Mouse (Mus musculus): ENCODE results near the gene Adprhl2.

The Adprhl2 gene

DNA sequence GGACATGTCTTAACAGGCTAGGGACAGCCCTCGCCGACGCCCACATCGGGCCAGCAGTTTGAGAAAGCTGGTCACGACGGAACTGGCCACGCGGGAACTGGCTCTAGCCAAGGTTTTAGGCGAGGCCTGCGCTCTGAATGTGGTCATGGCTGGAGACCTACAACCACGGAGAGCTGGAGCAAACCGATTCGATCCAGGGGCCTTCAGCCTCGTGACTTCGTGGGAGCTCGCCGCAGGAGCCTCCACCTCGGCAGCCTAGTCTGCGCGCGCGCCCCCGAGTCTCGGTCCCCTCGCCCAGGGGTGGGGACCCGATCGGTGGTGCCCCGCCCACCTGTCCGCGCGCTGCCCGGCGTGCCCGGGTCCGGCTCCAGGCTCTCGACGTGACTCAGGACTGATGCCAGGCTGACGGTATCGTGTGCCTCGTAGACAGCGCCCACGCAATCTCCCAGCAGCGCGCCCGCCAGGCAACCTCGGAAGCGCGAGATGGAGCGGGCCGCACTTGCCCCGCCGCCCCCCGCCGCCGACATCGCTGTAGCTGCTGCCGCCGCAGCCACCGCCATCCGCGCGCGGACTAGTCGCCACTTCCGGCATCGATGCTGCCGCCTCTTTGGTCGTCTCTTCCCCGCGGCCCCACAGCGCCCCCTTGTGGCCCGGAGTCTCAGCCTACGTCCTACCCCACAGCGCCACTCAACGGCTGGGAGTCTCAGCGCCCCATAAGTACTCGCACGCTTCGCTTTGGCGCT is at the start of gene Adprhl2:
Gene Adprhl2 (minus strand): TSS at position 593 of the 743 bp plus-strand sequence.
- peak; percentile 89 for DNase-seq (ENCODE audit: low read depth, low spot score)

DNA sequence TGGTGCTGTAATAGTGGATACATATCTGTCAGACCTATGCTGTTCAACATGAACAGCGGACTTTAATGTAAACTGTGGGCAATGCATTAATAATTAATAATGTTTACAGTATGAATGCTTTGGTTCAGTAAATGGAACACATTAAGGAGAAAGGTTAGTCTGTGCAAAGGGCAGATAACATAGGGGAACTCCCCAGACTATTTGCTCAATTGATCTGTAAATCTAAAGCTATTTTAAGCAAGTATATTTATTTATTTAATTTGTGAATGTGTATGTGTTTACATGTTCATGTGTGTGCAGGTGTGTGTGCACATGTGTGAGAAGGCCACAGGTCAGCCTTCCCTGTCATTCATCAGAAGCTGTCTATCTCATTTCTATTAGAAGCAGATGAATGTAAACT is 38.6 kb upstream of the Adprhl2 start:
- DNase-seq (ENCODE audit: low read depth, low spot score): no peak

DNA sequence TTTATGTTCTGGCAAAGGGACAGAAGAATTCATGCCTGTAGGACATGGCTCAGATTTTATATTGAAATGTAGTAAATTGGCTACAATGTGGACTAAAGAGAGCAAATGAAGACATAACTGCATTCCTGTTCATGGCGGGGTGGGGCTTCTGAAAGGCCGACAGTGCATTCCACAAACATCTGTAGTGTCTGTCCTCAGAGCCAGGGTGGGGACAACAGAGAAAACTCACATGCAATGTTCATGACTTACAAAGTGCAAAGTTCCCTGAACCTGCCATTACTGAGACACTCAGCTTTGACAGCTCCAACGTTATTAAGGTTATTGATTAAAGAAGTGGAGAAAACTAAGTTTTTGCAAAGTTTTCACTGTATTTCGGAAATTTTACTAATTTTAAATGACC is 21.9 kb upstream of the Adprhl2 start:
- no peak for DNase-seq (ENCODE audit: low read depth, low spot score)

DNA sequence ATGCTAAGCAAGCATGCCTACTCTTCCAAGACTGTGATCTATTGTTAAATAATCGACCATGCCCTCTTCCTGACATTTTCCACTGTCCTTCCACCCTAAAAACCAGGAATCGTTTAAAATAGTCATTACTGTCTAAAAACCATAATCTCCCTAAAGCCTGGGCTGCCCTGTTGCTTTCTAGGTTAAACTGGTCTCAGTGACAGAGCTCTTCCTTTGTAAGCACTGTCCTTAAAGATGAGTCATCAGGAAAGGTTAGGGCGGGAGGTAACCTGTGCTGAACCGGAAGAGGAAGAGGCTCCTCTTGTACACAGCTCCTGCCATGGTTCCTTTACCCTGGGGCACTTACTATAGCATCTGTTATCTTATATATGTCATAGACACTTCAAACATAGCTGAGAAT is 18.0 kb upstream of the Adprhl2 start:
- no peak for DNase-seq (ENCODE audit: low read depth, low spot score)

DNA sequence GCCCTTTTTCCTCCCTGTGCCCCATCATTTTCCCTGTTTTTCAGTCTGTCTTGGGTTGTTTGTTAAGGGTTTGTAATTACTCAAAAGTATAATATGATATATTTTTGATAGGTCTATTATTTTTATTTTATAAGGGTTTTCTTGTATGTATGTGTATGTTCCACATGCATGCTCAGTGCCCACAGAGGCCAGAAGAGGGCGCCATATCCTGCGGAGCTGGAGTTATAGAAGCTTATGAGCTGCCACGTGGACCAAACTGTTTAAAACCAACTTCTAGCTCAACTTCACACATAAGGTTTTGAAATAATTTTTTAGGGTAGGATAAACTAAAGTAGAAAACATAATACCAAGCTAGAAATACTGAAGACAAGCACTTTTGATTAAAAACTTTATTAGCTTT is 10.9 kb upstream of the Adprhl2 start:
- no peak for DNase-seq (ENCODE audit: low read depth, low spot score)

DNA sequence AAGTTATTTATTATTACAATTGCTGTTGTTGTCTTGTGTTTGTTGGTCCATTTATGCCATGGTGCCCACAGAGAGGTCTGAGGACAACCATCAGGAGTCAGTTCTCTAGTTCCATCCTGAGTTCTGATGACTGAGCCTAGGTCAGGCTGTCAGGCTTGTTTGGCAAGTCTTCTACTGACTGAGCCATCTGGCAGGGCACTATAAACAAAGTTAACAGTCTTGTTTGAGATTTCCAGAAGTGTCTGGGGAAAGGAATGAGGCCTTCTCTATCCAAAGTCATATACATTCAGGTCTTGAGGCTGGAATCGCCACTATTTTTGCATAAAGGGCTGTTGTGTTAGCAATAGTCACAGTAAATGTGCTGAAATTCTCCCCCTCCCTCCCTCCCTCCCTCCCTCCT is 10.2 kb upstream of the Adprhl2 start:
- no peak for DNase-seq (ENCODE audit: low read depth, low spot score)

DNA sequence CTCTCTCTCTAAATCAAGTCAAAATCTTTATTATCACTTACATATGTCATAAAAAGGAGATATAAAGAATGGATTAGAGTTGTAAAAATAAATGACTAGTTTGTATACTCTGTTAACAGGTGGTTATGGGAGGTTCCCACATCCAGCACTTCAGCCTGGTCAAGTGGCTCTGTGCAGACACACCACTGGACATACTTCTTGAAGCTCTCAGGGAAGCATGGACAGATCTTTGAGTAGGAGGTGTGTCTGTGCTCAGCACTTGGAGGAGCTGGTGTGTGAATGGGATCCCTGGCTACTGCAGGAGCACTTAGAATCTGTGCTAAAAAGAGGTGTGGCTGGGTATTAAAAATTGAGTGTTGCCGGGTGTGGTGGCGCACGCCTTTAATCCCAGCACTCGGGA is 8.8 kb upstream of the Adprhl2 start:
- DNase-seq (ENCODE audit: low read depth, low spot score): no peak

DNA sequence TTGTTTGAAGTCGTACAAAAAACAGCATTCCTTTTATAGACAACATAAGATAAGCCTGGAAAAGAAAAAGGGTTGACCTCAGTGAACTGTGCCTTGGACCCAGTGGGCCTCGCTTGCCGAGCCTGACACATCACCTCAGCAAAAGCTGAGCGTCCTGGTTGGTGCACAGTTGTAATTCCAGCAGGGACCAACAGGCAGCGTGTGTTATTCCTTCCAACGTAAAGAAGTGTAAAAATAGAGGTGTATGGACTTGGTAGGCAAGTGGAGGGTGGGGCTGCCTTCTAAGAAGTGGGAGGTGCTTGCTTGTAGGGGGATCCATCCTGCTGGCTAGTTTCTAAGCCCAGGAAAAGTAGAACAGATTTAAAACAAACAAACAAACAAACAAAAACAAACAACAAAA is 4.5 kb upstream of the Adprhl2 start:
- DNase-seq (ENCODE audit: low read depth, low spot score): no peak

DNA sequence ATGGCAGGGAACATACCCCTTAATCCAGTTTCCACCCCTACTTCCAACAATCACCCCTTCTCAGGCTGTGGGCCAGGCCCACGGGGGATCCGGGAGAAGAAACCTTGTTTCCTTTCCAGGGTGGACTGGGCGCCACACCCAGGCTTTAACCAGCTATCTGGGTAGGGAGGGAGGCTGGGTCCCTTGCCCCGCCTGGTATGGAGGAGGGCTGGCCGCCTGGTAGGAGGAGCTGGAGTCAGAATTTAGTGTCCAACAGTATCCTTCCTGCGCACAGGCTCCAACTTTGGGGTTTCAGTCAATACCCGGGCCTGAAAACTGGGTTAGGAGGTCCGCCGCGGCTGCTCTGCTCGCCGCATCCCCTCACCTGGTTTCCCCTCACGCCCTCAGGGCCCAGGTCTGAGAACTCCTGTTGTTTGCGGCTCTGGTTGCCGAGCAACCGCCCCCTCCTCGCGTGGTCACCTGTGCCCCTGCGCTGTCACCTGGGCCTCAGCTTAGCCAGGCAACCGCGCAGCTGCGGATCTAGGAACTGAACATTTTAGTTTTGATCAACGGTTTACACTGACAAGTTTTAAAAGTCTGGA is 3.9 kb upstream of the Adprhl2 start, which contains the start of gene Tekt2:
Gene Tekt2 (minus strand): TSS at position 408 of the 581 bp plus-strand sequence.
- no peak for DNase-seq (ENCODE audit: low read depth, low spot score)

DNA sequence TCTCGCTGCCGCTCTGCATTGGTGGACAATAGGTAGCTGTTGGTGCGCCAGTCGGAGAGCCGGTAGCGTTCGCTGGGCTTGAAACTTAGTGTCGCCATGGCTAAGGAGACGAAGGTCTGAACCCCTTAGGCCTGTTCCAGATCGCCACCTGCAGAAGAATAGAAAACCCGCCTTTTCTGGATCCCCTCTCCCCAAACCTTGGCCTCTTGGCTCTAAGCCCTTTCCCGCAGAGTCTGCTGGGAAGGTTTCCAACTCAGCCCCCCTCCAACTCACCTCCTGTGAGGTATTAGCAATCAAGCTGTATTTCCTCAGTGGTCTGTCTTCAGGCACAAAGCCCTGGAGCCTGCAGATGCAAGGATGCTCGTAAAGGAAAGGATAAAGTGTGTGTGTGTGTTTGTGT is 3.4 kb upstream of the Adprhl2 start:
- no peak for DNase-seq (ENCODE audit: low read depth, low spot score)

DNA sequence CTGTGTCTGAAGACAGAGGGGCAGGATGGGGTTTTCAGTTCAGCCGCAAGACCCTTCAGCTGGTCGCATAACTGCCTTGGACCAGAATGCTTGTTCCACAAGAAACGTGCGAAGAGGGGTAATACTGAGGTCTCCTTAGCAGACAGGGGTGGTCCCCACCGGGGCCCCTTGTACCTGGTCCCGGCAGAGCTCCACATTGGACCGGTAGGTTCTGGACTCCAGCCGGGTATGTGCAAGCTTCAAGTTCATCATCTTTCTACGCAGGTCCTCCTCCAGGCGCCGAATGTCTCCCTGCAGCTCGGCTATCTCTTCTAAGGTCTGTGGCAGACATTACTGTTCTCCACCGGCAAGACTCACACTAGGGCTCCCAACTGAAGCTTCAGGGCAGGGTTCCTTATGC is 1.1 kb upstream of the Adprhl2 start:
- no peak for DNase-seq (ENCODE audit: low read depth, low spot score)

DNA sequence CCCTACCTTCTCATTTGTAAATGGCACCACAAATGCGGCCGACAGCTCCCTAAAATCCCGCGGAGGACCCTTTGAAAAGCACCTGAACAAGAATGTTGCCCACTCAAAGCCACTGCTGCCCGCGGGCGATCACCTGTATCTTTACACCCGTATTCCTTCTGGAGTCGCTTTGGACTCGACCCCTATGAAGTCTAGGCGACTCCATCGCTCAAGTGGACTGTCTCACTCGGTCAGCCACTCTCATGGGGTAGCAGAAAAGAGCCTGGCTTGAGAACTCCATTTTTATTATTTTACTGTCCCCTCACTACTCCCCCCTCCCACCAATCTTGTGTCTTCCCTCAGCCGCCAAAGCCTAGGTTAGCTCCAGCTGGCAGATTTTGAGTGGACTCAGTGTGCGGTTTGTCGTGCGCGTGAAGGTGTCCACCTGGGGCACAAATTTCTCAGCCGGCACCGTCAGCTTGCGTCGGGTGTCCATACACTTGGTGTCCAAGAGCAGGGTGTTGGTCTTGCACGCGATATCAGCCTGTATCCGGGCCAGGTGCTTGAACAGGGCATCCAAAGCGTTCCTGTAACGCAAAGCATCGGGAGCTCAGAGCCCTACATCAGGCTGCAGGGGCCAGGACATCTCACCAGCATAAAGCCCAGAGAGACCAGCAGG is 480 bp upstream of the Adprhl2 start:
- no peak for DNase-seq (ENCODE audit: low read depth, low spot score)

DNA sequence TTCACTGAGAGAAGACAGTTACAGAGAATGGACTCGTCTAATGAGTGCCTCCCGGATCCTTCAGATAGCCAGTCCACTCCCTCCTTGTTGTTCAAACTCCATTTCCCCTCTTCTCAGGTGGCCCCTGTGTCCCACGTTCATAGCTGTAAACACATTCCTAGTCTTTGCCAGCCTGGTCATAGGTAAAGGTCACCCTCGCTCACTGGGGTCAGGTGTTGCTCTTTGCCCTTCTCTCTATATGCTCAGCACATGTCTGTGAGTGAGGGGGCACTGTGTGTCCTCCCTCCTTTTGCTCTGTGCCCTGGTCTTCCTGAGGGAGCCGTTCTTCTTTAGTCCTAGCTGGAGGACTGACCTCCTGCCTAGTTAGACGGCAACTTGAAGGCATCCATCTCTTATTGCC is 1.7 kb downstream of the Adprhl2 start:
- DNase-seq (ENCODE audit: low read depth, low spot score): no peak

DNA sequence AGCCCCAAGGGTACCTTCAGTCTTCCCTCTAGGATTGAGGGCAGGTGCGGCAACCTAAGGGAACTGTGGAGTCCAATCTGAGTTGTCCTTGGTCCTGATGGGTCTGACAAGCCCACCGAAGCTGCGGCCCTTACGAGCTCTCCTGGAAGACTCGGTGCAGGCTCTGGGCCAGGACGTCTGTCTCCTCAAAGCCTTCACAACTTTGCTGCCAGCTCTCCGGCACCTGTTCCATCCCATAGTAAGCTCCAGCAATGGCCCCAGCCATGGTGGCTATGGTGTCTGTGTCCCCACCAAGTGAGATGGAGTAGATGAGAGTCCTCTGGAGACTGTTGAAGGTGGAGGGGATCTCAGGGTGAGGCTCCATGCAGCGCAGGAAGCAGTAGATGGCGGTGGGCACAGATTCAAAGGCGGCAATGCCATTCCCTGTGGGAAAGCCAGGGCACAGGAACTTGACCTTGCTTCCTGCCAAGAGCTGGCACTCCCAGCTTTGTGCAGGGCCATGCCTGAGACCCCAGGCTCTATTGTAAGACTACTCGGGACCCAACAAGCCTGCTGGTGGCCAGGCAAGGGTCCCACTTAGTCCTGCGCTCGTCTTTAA is 5.0 kb downstream of the Adprhl2 start:
- DNase-seq (ENCODE audit: low read depth, low spot score): no peak

DNA sequence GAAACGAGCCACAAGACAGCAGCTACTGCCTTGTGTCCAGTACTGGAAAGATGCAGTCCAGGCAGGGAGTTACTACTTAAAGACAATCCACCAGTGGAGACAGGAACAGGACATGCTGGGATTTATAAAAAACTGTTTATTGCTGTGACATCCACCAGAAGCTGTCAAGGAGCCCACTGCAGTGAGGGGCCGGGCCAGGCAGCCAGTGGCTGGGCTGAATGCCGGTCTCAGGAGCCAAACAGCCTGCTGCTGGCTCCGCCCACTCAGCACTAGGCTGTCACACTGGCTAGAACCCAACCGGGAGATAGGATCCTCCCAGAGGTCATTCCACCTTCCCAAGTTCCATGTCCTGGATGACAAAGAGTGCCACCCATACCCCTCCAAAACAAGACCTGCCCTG is 5.6 kb downstream of the Adprhl2 start:
- no peak for DNase-seq (ENCODE audit: low read depth, low spot score)

DNA sequence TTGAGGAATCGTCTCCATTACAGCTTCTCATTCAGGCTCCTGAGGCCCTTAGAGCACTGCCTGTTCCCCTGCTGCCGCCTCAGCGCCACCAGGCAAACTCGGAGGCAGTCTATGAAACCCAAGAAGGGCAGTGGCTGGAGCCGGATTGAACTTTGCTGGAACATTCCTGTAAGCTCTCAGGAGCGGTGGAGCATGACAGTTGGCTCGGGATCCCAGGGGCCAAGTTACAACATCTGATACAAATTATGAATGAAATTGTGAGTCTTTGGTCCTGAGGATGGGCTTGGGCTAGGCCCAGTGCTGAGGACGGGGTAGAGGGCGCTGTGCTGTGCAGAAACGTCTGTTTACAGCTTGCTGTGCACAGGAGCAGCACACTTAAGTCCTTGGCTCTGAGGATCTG is 7.1 kb downstream of the Adprhl2 start:
- no peak for DNase-seq (ENCODE audit: low read depth, low spot score)

DNA sequence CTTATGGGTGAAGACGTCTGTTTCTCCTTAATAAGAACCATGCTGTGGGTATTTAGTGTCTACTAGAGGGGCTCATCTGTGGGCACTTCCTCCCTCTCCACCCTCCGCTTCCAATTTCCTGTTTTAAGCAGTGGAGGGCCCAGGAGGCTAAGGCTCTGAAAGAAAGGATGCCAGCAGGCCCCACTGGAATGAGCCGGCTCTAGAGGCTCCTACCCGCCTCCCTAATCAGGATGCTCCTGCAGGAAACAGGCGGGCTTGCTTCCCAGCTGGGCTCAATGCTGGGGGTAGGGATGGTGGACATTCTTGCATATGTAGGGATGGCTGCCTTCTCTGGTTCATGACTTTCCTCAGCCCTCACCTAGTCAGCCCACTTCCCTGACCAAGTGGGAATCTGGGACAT is 8.3 kb downstream of the Adprhl2 start:
- DNase-seq (ENCODE audit: low read depth, low spot score): no peak

DNA sequence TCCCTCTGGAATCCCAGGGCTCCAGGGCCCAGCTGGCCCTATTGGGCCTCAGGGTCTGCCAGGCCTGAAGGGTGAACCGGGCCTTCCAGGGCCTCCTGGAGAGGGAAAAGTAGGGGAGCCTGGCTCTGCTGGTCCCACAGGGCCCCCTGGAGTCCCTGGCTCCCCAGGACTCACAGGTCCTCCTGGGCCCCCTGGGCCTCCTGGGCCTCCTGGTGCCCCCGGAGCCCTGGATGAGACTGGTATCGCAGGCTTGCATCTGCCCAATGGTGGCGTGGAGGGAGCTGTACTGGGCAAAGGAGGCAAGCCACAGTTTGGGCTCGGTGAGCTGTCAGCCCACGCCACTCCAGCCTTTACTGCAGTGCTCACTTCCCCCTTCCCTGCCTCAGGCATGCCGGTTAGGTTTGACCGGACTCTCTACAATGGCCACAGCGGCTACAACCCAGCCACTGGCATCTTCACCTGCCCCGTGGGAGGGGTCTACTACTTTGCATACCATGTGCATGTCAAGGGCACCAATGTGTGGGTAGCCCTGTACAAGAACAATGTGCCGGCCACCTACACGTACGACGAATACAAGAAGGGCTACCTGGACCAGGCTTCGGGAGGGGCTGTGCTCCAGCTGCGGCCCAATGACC is 9.8 kb downstream of the Adprhl2 start:
- DNase-seq (ENCODE audit: low read depth, low spot score): no peak

DNA sequence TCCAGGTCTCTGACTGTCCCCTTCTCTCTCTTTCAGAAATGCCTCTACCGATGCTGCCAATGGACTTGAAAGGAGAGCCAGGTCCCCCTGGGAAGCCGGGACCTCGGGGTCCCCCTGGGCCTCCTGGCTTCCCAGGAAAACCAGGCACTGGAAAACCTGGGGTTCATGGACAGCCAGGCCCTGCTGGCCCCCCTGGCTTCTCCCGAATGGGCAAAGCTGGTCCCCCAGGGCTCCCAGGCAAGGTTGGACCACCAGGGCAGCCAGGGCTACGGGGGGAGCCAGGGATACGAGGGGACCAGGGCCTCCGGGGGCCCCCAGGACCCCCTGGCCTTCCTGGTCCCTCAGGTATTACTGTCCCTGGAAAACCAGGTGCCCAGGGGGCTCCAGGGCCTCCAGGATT is 11.2 kb downstream of the Adprhl2 start:
- no peak for DNase-seq (ENCODE audit: low read depth, low spot score)

DNA sequence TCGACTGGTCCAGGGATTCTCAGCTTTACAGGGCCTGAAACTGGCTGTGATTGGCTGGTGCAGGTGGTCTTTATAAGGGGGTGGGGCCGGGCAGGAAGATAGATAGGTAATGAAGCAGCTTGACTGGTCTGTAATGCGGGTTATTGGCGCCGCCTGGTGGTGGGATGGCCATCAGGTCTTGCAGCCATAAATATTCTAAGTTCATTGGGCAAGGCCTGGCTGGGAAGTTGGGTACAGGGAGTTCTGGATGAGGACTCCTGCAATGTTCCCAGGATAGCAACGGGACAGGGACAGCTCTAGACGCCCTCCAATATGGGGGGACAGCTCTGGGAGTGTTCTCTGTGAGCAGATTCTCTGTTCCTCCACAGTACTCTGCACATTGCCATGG is 11.6 kb downstream of the Adprhl2 start:
- peak; percentile 49 for DNase-seq (ENCODE audit: low read depth, low spot score)

DNA sequence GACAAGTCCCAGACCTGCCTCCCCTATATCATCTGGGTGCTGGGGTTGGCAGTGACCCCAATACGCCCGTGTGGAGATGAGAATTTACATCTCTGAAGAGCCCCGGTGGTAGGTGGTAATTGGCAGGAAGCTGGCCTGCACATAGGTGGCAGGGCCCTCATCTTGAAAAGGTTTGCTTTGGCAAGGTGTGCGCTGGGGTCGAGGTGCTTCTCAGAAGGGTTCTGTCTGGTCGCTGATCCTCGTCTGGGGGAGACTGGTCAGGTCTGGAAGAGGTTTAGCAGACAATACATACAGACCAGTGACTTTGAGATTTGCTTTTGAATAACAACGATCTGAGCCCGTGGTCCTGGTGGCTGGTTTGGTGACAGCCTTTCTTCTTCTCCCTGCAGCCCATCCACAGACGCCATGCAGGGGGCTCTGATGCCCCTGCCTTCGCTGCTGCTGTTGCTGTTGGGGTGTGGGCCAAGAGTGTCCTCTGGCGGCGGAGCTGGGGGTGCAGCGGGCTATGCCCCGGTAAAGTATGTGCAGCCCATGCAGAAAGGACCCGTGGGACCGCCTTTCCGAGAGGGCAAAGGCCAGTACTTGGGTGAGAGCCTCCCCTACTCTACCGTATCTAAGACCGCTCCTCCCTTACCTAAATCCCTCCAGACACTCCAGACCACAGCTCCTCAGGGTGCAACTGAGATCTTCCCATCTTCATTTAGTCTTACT is 12.1 kb downstream of the Adprhl2 start:
- no peak for DNase-seq (ENCODE audit: low read depth, low spot score)

DNA sequence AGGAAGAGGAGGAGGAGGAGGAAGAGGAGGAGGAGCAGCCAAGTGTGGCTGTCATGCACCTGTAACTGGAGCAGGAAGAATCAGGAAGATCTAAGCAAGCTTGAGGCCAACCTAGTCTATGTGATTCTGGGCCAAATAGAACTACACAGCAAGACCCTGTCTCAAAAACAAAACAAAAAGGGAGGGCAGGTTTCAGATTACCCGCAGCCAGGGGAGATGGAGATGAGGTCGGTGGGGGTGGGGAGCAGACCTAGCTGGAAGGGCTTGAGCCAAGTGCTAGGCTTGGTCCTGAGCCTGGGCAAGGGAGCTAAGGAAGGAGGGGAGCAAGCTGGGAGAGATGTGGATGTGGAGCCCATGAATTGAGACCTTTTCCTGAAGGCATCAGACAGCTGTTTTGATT is 14.7 kb downstream of the Adprhl2 start:
- DNase-seq (ENCODE audit: low read depth, low spot score): no peak
